Mouse (Mus musculus) testis, adult 2 months (tissue): ENCODE data around the gene Enox1. TPM values are rescaled to one million over a fixed set of nuclear protein-coding genes. Genes with fewer than 3 reads are reported as not detected.

ENCODE experiments used
- H3K27ac ChIP-seq: fragments of 200-500 bp; 2 replicates; pipeline ENCODE4 v1.5.1; 2012; ENCODE audit warnings: low read depth, low read length; ENCODE audit not compliant: control insufficient read depth, insufficient read depth
- H3K27me3 ChIP-seq: fragments of 200-500 bp; 2 replicates; pipeline ENCODE4 v1.6.1; 2012; ENCODE audit warnings: mild to moderate bottlenecking, low read length, moderate library complexity; ENCODE audit not compliant: control insufficient read depth, insufficient read depth
- H3K36me3 ChIP-seq: fragments of 200-500 bp; 2 replicates; pipeline ENCODE4 v1.6.1; 2012; ENCODE audit warnings: mild to moderate bottlenecking, low read length; ENCODE audit not compliant: control insufficient read depth, insufficient read depth
- H3K4me1 ChIP-seq: fragments of 200-500 bp; 2 replicates; pipeline ENCODE4 v1.6.1; 2012; ENCODE audit warnings: low read length; ENCODE audit not compliant: control insufficient read depth, insufficient read depth
- H3K4me3 ChIP-seq: fragments of 200-500 bp; 2 replicates; pipeline ENCODE4 v1.5.1; 2012; ENCODE audit warnings: low read depth, mild to moderate bottlenecking, low read length, moderate library complexity, mixed read lengths; ENCODE audit not compliant: control insufficient read depth
- CTCF ChIP-seq: fragments of 200-500 bp; IDR thresholded peaks from 2 replicates; pipeline ENCODE4 v1.5.1; 2012; ENCODE audit warnings: low read depth, mild to moderate bottlenecking, inconsistent platforms, low read length, moderate library complexity; ENCODE audit not compliant: control insufficient read depth, insufficient read depth, insufficient replicate concordance
- POLR2A ChIP-seq: fragments of 200-500 bp; IDR thresholded peaks from 2 replicates; pipeline ENCODE4 v1.6.1; 2012; ENCODE audit warnings: low read depth, mild to moderate bottlenecking, inconsistent platforms, low read length, moderate library complexity; ENCODE audit not compliant: control insufficient read depth
- polyA plus RNA-seq: library from polyadenylated mRNA; depleted of rRNA; stranded (reverse); fragments of >200 nt; gene quantifications from 2 replicates; pipeline ENCODE4 v1.2.3, GENCODE M21; 2012

Enox1 gene
- polyA plus RNA-seq, 1 experiment, result 3.9 TPM

DNA sequence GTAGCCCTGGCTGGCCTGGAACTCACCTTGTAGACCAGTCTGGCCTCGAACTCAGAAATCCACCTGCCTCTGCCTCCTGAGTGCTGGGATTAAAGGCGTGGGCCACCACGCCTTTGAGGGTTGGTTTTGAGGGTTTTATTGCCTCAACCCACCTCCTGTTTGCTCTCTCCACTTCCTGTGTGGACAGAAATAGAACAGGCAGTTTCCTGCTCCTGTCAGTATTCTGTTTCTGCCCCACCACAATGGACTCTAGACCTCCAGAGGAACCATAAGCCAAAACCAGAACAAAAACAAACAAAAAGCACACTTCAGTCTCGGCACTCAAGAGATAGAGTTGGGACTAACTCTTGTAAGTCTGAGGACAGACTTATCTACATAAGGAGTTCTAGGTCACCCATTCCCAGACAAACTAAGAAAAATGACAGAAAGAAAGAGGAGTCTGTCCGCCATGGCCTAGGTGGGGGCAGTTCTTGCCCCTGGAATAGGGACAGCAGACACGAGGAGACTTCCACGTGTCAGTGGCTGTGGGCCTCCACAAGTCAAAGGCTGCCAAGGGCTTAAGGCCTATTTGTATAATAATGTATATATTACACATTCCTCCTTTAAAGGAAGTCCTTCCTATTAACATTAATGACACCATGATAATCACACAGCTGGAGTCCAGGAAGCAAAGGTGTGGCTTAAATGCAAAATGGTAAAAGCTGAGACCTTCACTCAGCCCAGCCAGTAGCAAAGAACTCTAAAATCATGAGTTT, 362.6 kb downstream of the Enox1 start:
- no peak overlapping the region for H3K4me3 ChIP-seq
- H3K27me3 ChIP-seq, result no peaks in the 10 kb centered on the region
- TF ChIP-seq POLR2A (no peak), CTCF (no peak)
- no peaks in the 10 kb centered on the region for H3K36me3 ChIP-seq
- H3K27ac ChIP-seq, result no peak overlapping the region
- H3K4me1 ChIP-seq, result peaks cover 4% of the 10 kb centered on the region; the same call in 1 of the 2 replicates

DNA sequence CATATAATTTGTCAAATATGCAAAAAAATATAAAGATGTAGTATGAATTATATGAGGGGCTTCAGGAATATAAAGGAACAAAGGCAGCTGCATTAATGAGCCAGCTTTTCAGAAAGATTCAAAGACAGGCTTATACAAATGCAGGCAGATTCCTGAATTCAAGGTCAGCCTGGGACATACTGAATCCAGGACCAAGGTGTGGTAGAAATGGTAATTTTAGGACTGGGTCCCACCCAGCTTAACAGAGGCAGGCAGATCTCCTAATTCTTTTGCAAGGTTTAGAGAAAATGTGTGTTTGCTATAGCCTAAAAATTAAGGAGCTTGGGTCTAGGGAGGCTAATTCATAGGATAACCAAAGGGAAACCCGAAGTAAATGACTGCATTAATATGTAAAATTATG, 363.1 kb downstream of the Enox1 start:
- H3K4me3 ChIP-seq, result no peak overlapping the region
- TF ChIP-seq POLR2A, result no peak
- TF ChIP-seq CTCF, result no peak

DNA sequence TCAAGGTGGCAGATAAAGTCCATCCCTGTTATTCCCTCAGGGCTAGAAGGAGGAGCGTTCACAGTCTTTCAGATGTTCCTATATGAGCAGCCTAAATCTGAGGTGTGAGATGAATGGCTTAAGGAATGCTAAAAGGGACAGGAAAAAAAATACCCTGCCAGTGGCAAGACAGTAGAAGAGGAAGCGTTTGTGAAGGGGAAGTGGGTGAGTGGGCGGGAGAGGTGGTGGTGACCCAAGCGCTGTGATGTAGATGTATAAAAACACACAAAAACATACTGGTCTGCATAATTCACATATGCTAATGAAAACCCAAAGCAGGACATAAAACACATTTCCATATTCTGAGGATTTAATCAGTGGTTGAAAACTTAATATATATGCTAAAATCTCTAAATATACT, 367.7 kb downstream of the Enox1 start:
- Histone ChIP-seq H3K4me3 (no peak overlapping the region), H3K27ac (no peak overlapping the region), H3K36me3 (no peaks in the 10 kb centered on the region), H3K4me1 (no peaks in the 10 kb centered on the region), H3K27me3 (no peaks in the 10 kb centered on the region)
- TF ChIP-seq CTCF, result no peak
- TF ChIP-seq POLR2A, result no peak

More for the DNA sequence above, 363.1 kb downstream of the Enox1 start:
- no peaks in the 10 kb centered on the region for H3K27me3 ChIP-seq
- no peak overlapping the region for H3K27ac ChIP-seq
- peaks cover 4% of the 10 kb centered on the region; the same call in 1 of the 2 replicates for H3K4me1 ChIP-seq
- H3K36me3 ChIP-seq, result no peaks in the 10 kb centered on the region

DNA sequence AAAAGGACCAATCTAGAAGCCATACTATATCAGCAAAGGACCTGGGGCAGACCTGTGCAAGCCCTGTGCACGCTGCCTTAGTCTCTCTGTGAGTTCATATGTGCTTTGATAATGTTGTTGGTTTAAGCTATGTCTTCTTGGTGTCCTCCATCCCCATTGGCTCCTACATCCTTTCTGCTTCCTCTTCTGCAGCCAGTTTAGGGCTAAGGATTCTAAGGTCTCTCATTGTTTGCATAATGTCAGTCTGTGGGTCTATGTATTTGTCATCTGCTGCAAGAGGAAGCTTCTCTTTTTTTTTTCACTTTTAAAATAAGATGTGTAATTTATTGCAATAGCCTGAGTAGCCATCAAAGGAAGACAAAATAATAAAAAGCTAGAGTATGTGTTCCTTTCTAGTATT, 369.7 kb downstream of the Enox1 start:
- Histone ChIP-seq H3K4me1 (no peaks in the 10 kb centered on the region), H3K27me3 (no peaks in the 10 kb centered on the region), H3K4me3 (no peak overlapping the region), H3K36me3 (no peaks in the 10 kb centered on the region), H3K27ac (no peak overlapping the region)
- no peak for TF ChIP-seq CTCF
- no peak for TF ChIP-seq POLR2A

DNA sequence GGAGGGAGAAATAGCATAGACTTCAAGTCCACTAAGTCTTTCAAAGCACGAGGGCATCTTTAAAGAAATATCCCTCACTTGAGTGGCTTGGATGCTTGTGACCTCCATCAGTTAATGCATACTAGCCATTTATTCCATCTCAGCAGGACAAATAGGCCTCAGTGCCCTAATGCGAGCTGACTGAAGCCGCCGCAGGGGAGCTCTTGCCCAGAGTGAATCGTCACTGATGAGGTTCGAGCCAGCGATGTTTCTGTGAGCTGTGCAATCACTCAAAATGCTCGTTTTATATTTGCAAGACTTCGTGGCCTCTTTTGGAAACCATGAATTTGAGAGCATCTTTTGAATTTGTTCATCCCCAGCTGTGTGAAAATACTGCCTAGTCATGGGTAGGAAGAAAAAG, 372.6 kb downstream of the Enox1 start:
- Histone ChIP-seq H3K27me3 (no peaks in the 10 kb centered on the region), H3K36me3 (no peaks in the 10 kb centered on the region), H3K4me3 (no peak overlapping the region), H3K27ac (no peak overlapping the region), H3K4me1 (no peaks in the 10 kb centered on the region)
- TF ChIP-seq CTCF, result no peak
- no peak for TF ChIP-seq POLR2A

DNA sequence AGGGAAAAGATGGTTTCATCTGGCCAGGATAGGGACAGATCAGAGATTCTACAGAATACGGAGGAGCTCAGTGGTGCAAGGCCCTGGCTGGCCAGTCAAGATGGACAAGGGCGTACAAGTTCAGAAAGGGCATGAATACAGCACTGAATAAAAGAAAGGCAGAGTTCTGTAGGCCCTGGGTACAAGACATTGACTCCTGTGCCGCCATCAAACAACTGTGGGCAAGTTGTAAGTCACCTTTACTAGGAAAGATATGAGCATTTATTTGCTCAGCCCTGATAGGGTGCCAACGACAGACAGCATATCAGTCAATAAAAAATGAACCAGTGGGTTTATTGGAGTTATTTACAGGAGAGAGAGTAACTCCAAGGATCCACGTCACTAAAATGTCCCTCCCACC, 373.1 kb downstream of the Enox1 start:
- H3K4me1 ChIP-seq, result no peaks in the 10 kb centered on the region
- H3K27ac ChIP-seq, result no peak overlapping the region
- H3K4me3 ChIP-seq, result no peak overlapping the region
- TF ChIP-seq CTCF, result no peak
- TF ChIP-seq POLR2A, result no peak
- no peaks in the 10 kb centered on the region for H3K27me3 ChIP-seq
- no peaks in the 10 kb centered on the region for H3K36me3 ChIP-seq

DNA sequence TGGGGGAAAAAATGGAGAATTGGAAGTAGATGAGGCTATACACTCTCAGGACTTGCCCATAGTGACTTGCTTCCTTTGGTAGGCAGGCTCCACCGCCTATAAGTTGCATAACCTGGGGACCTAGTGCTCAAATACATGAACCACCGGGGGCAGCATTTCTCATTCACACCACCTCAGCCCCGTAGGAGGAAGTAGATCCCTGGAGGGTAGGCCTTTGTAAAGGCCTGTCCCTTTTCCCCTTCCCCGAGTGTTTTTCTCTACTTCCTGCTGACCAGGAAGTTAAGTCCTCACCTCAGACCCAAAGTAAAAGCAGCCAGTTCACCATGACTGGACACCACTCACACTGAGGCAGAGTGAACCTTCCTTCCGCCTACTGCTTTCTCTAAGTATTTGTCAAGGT, 377.1 kb downstream of the Enox1 start:
- no peak for TF ChIP-seq CTCF
- no peak for TF ChIP-seq POLR2A
- no peaks in the 10 kb centered on the region; the same call in 1 of the 2 replicates for H3K4me1 ChIP-seq
- H3K27me3 ChIP-seq, result no peaks in the 10 kb centered on the region
- no peaks in the 10 kb centered on the region for H3K36me3 ChIP-seq
- H3K4me3 ChIP-seq, result no peak overlapping the region
- H3K27ac ChIP-seq, result no peak overlapping the region
